Mouse (Mus musculus): ENCODE results near the gene 1700013G24Rik.

DNA sequence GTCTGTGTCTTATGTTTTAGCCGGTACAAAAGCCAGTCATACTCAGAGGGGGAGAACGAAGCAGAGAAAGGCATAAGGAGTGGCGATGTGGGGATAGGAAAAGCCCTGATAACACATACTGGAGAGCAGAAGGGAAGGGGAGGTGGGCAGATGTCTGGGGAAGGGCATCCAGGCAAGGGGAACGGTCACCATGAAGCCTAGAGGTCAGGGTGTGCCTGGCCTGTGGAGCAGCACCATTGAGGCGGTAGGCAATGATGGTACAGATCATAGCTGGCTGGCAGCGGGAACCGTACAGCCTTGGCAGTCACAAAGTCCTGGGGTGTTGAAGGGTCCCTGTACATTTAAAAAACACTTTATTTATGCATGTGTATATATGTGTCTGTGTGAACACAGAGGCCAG, 21.6 kb downstream of the 1700013G24Rik start:
- no peak for TF ChIP-seq CTCF (IDR thresholded peaks at IDR 0.05; ENCODE audit: low read depth)
- no peak for TF ChIP-seq EP300 (IDR thresholded peaks at IDR 0.05; ENCODE audit: low read depth)
